Mouse (Mus musculus): Measurements from ENCODE around the gene Eef1a2. TPM values are rescaled to one million over a fixed set of nuclear protein-coding genes. Genes with fewer than 3 reads are reported as not detected.

The Eef1a2 gene
- polyA plus RNA-seq, 1 experiment from 2014 or later = 0.17 TPM

- no peaks in the 10 kb centered on the region for H3K36me3 ChIP-seq (ENCODE audit: control insufficient read depth, insufficient read depth, low read length)
- H3K4me3 ChIP-seq (replicated peaks; ENCODE audit: low read length) = no peak overlapping the region
- H3K4me2 ChIP-seq (ENCODE audit: low read depth, low read length) = no peak overlapping the region
- no peak overlapping the region for H3K27ac ChIP-seq (ENCODE audit: low read length)
- H3K9ac ChIP-seq (ENCODE audit: low read length) = no peak overlapping the region
- peaks cover 38% of the 10 kb centered on the region for H3K27me3 ChIP-seq (ENCODE audit: control insufficient read depth, insufficient read depth, low read length)
- WGBS = 82% methylated on average over 3 of the region's 3 CpGs
- no peaks in the 10 kb centered on the region for H3K9me3 ChIP-seq (replicated peaks; ENCODE audit: control insufficient read depth, low read length)
- no peak for ATAC-seq (ENCODE audit: insufficient read depth, low FRiP score)
- H3K4me1 ChIP-seq (ENCODE audit: control insufficient read depth, insufficient read depth, low read length) = no peaks in the 10 kb centered on the region
Observed at GRCm38 (mm10) chr2:181154361-181154760, 2.5 kb downstream of the Eef1a2 start.

GRCm38 (mm10) chr2:181153837-181154236 lies 3.0 kb downstream of the Eef1a2 start:
- H3K4me3 ChIP-seq (replicated peaks; ENCODE audit: low read length) = no peak overlapping the region
- no peaks in the 10 kb centered on the region for H3K9me3 ChIP-seq (replicated peaks; ENCODE audit: control insufficient read depth, low read length)
- H3K9ac ChIP-seq (ENCODE audit: low read length) = no peak overlapping the region
- WGBS = 0% methylated on average over 1 of the region's 1 CpGs
- H3K4me1 ChIP-seq (ENCODE audit: control insufficient read depth, insufficient read depth, low read length) = no peaks in the 10 kb centered on the region
- H3K27me3 ChIP-seq (ENCODE audit: control insufficient read depth, insufficient read depth, low read length) = peaks cover 38% of the 10 kb centered on the region
- no peak overlapping the region for H3K4me2 ChIP-seq (ENCODE audit: low read depth, low read length)
- no peaks in the 10 kb centered on the region for H3K36me3 ChIP-seq (ENCODE audit: control insufficient read depth, insufficient read depth, low read length)
- no peak for ATAC-seq (ENCODE audit: insufficient read depth, low FRiP score)
- H3K27ac ChIP-seq (ENCODE audit: low read length) = no peak overlapping the region

GRCm38 (mm10) chr2:181153131-181153530 lies 3.7 kb downstream of the Eef1a2 start:
- WGBS = 80% methylated on average over 1 of the region's 1 CpGs
- H3K36me3 ChIP-seq (ENCODE audit: control insufficient read depth, insufficient read depth, low read length) = no peaks in the 10 kb centered on the region
- no peak overlapping the region for H3K9ac ChIP-seq (ENCODE audit: low read length)
- no peak overlapping the region for H3K4me3 ChIP-seq (replicated peaks; ENCODE audit: low read length)
- no peaks in the 10 kb centered on the region for H3K4me1 ChIP-seq (ENCODE audit: control insufficient read depth, insufficient read depth, low read length)
- no peak overlapping the region for H3K27ac ChIP-seq (ENCODE audit: low read length)
- peaks cover 38% of the 10 kb centered on the region for H3K27me3 ChIP-seq (ENCODE audit: control insufficient read depth, insufficient read depth, low read length)
- no peaks in the 10 kb centered on the region for H3K9me3 ChIP-seq (replicated peaks; ENCODE audit: control insufficient read depth, low read length)
- no peak for ATAC-seq (ENCODE audit: insufficient read depth, low FRiP score)
- no peak overlapping the region for H3K4me2 ChIP-seq (ENCODE audit: low read depth, low read length)

GRCm38 (mm10) chr2:181152701-181153100 lies 4.1 kb downstream of the Eef1a2 start:
- no peaks in the 10 kb centered on the region for H3K36me3 ChIP-seq (ENCODE audit: control insufficient read depth, insufficient read depth, low read length)
- H3K4me3 ChIP-seq (replicated peaks; ENCODE audit: low read length) = no peak overlapping the region
- WGBS = 92% methylated on average over 17 of the region's 17 CpGs
- H3K4me2 ChIP-seq (ENCODE audit: low read depth, low read length) = no peak overlapping the region
- no peak overlapping the region for H3K27ac ChIP-seq (ENCODE audit: low read length)
- ATAC-seq (ENCODE audit: insufficient read depth, low FRiP score) = no peak
- no peaks in the 10 kb centered on the region for H3K9me3 ChIP-seq (replicated peaks; ENCODE audit: control insufficient read depth, low read length)
- H3K4me1 ChIP-seq (ENCODE audit: control insufficient read depth, insufficient read depth, low read length) = peaks cover 3% of the 10 kb centered on the region; the same call in 1 of the 2 replicates
- peaks cover 38% of the 10 kb centered on the region for H3K27me3 ChIP-seq (ENCODE audit: control insufficient read depth, insufficient read depth, low read length)
- no peak overlapping the region for H3K9ac ChIP-seq (ENCODE audit: low read length)

GRCm38 (mm10) chr2:181150281-181150680 lies 6.5 kb downstream of the Eef1a2 start:
- Histone ChIP-seq H3K9me3 (replicated peaks; ENCODE audit: control insufficient read depth, low read length) (no peaks in the 10 kb centered on the region), H3K36me3 (ENCODE audit: control insufficient read depth, insufficient read depth, low read length) (no peaks in the 10 kb centered on the region), H3K27ac (ENCODE audit: low read length) (no peak overlapping the region), H3K4me1 (ENCODE audit: control insufficient read depth, insufficient read depth, low read length) (peaks cover 4% of the 10 kb centered on the region; the same call in 1 of the 2 replicates), H3K4me3 (replicated peaks; ENCODE audit: low read length) (no peak overlapping the region), H3K4me2 (ENCODE audit: low read depth, low read length) (no peak overlapping the region), H3K27me3 (ENCODE audit: control insufficient read depth, insufficient read depth, low read length) (peaks cover 22% of the 10 kb centered on the region; the same call in 1 of the 2 replicates), H3K9ac (ENCODE audit: low read length) (no peak overlapping the region)
- 0 out of 2 replicates have a peak, but pooled peaks have one; percentile 6 for ATAC-seq (ENCODE audit: insufficient read depth, low FRiP score)
- 54% methylated on average over 6 of the region's 6 CpGs for WGBS

- ATAC-seq (ENCODE audit: insufficient read depth, low FRiP score) = no peak
- H3K9ac ChIP-seq (ENCODE audit: low read length) = no peak overlapping the region
Observed at GRCm38 (mm10) chr2:181148318-181148955, 8.4 kb downstream of the Eef1a2 start.

GRCm38 (mm10) chr2:181147546-181148317 lies 9.1 kb downstream of the Eef1a2 start:
- peak overlapping the region; percentile 46 for H3K4me3 ChIP-seq (replicated peaks; ENCODE audit: low read length)
- H3K4me2 ChIP-seq (ENCODE audit: low read depth, low read length) = peak overlapping the region; percentile 82
- H3K9me3 ChIP-seq (replicated peaks; ENCODE audit: control insufficient read depth, low read length) = no peaks in the 10 kb centered on the region
- H3K27me3 ChIP-seq (ENCODE audit: control insufficient read depth, insufficient read depth, low read length) = peaks cover 18% of the 10 kb centered on the region; the same call in 1 of the 2 replicates
- peak; percentile 56; the same call in 1 of the 2 replicates for ATAC-seq (ENCODE audit: insufficient read depth, low FRiP score)
- peaks cover 4% of the 10 kb centered on the region; the same call in 1 of the 2 replicates for H3K4me1 ChIP-seq (ENCODE audit: control insufficient read depth, insufficient read depth, low read length)
- no peaks in the 10 kb centered on the region for H3K36me3 ChIP-seq (ENCODE audit: control insufficient read depth, insufficient read depth, low read length)
- 1% methylated on average over 57 of the region's 61 CpGs for WGBS
- H3K9ac ChIP-seq (ENCODE audit: low read length) = peak overlapping the region; percentile 33; the same call in 1 of the 2 replicates
- no peak overlapping the region for H3K27ac ChIP-seq (ENCODE audit: low read length)

More at GRCm38 (mm10) chr2:181148318-181148955, 8.4 kb downstream of the Eef1a2 start:
- Histone ChIP-seq H3K9me3 (replicated peaks; ENCODE audit: control insufficient read depth, low read length) (no peaks in the 10 kb centered on the region), H3K36me3 (ENCODE audit: control insufficient read depth, insufficient read depth, low read length) (no peaks in the 10 kb centered on the region), H3K27me3 (ENCODE audit: control insufficient read depth, insufficient read depth, low read length) (peaks cover 18% of the 10 kb centered on the region; the same call in 1 of the 2 replicates), H3K27ac (ENCODE audit: low read length) (no peak overlapping the region), H3K4me2 (ENCODE audit: low read depth, low read length) (peak overlapping the region; percentile 82), H3K4me1 (ENCODE audit: control insufficient read depth, insufficient read depth, low read length) (peaks cover 4% of the 10 kb centered on the region; the same call in 1 of the 2 replicates), H3K4me3 (replicated peaks; ENCODE audit: low read length) (peak overlapping the region; percentile 46)
- WGBS = 13% methylated on average over 31 of the region's 31 CpGs

- H3K4me3 ChIP-seq (replicated peaks; ENCODE audit: low read length) = no peak overlapping the region
- 40% methylated on average over 4 of the region's 4 CpGs for WGBS
- H3K9me3 ChIP-seq (replicated peaks; ENCODE audit: control insufficient read depth, low read length) = no peaks in the 10 kb centered on the region
Observed at GRCm38 (mm10) chr2:181146976-181147545, 9.8 kb downstream of the Eef1a2 start.

More at GRCm38 (mm10) chr2:181146976-181147545, 9.8 kb downstream of the Eef1a2 start:
- no peak overlapping the region for H3K4me2 ChIP-seq (ENCODE audit: low read depth, low read length)
- ATAC-seq (ENCODE audit: insufficient read depth, low FRiP score) = no peak
- no peak overlapping the region for H3K27ac ChIP-seq (ENCODE audit: low read length)
- no peaks in the 10 kb centered on the region for H3K36me3 ChIP-seq (ENCODE audit: control insufficient read depth, insufficient read depth, low read length)
- H3K9ac ChIP-seq (ENCODE audit: low read length) = no peak overlapping the region
- H3K4me1 ChIP-seq (ENCODE audit: control insufficient read depth, insufficient read depth, low read length) = peaks cover 4% of the 10 kb centered on the region; the same call in 1 of the 2 replicates
- peaks cover 18% of the 10 kb centered on the region; the same call in 1 of the 2 replicates for H3K27me3 ChIP-seq (ENCODE audit: control insufficient read depth, insufficient read depth, low read length)
